Mouse (Mus musculus) MN1 (cell line): ENCODE measurements around the gene Il10ra.
A peak's percentile ranks its signal among the peaks of the same experiment; 100 is the strongest.

Source experiments
- DNase-seq: peaks from one replicate; pipeline ENCODE4 v3.0.0-alpha.2; 2016; ENCODE audit warnings: low spot score

Il10ra gene

DNA sequence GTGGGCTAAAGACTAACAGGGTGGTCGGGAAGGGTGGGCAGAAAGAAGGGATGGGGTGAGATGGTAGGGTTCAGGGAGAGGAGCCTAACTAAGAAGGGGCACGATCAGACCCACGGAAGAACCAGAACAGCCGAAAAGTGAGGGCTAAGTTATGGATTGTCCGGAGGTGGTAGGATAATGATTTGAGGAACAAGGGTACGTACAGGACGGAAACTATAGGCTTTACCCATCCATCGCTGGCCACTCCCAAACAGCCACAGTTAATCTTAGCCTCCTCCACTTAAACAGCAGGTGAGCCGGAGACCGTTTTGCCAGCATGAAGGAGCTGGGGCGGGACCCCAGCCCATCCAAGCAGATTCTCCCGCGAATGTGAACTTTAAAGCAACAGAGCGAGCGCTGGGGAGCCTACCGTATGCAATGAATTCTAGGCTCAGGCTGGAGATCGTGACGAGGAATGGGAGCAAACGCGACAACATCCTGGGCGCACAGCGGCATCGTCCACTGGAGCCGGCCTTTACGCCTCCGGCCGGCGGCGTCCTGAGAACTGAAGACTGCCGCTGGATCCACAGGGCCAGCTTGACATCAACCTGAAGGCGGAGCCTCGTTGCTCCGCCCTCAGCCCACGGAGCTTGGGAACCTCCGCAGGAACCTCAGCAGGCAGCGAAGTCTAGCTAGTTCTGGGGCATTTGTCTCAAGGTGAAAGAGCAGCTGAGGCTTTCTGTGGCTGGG lies at the start of gene Il10ra:
Gene Il10ra, minus strand, starts transcription at position 553 of the 729 bp plus-strand sequence.
- DNase-seq: no peak

DNA sequence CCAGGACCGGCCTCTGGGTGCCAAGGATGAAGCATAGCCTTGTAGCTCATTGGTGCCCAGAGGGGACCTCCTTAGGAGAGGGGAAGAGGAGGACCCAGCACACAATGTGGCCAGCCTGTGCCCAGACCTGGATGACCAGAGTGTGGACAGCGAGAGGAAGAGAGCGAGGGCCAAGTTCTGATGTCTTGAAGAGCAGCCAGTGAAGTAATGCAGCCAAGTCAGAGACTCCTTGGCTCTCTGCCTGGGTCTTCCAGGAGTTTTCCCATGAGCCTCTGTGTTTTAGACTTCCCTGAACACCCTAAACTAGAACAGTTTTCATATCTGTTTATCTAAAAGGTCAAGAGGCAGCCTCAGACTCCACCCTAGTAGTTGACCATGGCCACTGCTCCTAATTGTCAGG lies 48.7 kb upstream of the Il10ra start:
- DNase-seq: no peak

DNA sequence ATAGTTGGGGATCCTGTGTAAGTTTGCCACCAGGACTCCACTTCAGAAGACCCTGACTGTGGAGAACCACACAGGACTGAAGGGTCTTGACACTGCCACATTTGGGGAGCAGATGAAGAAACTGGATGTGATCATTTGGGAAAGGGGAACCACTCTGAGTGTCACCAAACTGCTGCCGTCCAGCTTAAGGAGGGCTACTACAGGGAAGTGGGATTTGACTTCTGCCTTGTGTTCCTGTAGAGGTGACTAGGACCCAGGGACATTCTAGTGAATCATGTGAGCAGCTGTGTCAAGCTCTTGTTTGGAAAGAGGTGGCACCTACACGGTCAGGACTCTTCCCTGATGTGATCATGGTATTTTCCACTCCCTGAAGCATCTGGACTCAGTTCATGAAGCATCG lies 45.0 kb upstream of the Il10ra start:
- DNase-seq: no peak

DNA sequence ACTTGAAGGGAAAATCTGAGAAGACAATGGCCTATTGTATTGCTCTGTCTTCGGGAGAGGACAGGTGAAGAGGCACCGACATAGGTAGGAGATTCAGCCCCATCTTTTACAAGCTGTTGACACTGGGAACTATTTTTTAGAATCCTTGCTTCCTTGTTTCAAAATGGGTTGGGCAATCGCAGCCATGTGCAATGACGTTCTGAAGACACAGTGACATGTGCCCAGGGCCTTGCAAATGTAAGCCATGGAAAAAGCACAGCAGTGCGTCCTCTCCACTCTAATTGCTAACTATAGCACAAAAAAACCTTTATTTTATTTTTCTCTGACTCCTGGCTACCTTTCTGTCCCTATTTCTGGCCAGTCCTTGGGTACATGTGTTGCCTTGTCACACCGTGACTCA lies 42.9 kb upstream of the Il10ra start:
- no peak for DNase-seq

DNA sequence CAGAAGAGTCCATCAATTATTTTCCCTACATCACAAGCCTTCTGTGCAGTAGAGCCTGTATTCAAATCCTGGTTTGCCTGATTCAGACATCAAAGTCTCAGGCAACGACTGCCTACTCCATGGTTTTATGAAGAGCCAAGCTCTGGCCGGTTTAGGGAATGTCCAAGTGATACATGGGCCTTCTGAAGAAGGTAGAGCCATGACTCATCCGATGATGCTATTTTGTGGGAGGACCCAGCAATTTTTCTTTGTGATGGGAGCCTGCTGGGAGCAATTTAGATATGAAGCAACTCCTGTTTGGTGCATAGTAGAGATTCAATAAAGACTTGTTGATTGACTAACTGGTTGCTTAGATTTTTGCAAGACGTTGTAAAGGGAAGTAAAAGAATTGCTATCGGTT lies 39.6 kb upstream of the Il10ra start:
- no peak for DNase-seq

DNA sequence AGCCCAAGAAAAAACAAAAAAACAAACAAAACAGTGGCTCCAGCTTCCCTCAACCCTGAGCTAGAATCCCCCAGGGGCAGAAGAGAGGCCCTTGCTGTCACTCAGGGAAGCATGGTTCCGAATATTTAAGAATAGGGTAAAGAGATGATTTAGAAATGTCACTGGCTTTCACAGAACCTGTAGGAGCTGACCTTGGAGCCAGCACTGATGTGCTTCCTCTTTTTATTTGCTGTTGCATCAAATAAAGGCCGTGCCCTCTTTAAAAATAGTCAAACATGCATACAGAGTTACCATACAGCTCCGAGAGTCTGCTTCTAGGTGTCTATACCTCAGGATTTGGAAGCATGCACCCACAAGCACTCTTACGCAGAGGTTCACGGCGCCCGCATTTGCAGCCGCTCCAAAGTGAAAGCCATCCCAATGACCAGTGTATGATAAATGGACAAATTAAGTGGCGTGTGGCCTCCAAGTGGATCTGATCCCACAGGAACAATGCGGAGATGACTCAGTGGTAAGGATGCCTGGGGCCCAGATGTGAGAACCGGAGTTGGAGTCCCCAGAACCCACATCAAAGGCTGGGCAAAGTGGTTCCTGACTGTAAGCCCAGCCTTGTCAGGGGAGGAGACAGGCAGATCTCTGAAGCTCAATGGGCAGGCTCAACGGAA lies 37.9 kb upstream of the Il10ra start:
- no peak for DNase-seq

DNA sequence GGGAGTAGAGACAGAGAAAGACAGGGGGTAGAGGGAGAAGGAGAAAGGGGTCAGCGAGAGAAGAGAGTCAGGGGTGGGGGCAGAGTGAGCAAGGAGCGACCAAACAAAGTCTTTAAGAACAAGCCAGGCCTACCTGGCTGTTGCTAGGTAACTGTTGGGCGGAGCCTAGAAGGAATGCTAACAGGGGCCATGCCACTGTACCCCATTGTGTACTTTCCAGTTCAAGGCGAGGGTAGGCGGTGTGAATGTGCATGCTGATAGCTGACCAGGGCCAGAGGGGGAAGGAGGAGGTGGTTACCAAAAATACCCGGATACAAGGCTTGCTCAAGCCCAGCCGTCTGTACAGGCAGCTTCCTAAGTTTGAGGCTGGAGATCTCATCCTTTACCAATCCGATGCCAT lies 32.8 kb upstream of the Il10ra start:
- no peak for DNase-seq

DNA sequence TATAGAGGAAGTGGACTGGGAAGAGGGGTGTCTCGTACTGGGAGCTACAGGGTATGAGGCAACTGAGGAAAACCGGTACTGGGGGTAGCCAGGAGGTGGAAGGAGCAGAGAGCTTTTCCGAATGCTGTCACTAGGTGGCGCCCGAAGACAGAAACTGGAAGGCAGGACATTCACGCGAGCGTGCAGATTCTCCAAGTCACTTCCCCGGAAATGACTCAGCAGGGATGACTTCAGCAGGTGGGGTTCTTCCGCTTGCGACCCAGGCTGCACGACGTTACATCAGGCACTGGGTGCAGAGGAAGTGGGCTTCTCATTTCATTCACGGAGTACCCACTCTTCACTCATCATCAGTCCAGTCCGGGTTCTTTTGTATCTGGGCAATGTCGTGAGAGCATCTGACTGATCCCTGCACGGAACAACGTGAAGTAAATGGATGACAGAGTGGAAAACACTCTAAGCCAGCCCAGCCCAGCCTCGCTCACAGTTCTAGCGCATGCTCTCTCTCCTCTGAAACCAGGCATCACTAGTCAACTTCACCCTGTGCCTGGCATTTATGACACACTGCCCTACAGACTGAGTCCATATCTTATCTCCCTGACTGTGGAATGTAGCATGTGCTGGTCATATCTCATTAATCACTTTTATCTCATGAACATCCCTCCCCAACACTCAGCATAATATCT lies 31.6 kb upstream of the Il10ra start:
- DNase-seq: peak; percentile 95

DNA sequence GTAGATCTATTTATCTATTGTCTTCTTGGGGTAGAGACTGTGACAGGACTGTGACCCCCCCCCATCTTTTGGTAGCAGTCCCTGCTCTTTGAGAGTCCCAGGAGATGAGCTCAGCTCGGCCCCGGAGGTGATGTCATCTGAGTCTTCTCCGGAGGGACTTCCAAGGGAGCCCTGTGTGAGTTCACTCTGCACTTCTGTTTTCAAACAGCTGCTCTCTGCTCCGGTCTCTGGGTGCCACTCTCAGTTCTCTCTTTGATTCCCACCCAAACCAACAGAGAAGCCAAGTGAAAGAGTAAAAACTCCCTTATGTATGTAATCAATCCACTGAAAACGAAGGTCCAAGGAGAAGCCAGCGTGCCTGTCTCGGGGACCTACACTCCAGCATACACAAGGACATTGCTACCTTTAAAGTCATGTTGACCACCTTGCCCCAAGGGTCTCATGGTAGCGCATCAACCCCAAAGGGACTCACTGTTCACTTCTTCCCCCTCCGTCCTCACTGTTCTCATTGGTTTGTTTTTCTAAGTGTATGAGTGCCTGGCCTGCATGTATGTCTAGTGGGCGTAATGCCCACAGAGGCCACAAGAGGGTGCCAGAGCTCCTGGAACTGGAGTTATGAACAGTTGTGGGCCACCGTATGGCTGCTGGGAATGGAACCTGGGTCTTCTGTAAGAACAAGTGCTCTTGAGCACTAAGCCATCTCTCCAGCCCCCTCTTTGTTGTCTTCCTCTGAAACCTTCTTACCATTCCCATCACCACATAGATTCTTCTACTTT lies 30.5 kb upstream of the Il10ra start:
- peak; percentile 47 for DNase-seq

DNA sequence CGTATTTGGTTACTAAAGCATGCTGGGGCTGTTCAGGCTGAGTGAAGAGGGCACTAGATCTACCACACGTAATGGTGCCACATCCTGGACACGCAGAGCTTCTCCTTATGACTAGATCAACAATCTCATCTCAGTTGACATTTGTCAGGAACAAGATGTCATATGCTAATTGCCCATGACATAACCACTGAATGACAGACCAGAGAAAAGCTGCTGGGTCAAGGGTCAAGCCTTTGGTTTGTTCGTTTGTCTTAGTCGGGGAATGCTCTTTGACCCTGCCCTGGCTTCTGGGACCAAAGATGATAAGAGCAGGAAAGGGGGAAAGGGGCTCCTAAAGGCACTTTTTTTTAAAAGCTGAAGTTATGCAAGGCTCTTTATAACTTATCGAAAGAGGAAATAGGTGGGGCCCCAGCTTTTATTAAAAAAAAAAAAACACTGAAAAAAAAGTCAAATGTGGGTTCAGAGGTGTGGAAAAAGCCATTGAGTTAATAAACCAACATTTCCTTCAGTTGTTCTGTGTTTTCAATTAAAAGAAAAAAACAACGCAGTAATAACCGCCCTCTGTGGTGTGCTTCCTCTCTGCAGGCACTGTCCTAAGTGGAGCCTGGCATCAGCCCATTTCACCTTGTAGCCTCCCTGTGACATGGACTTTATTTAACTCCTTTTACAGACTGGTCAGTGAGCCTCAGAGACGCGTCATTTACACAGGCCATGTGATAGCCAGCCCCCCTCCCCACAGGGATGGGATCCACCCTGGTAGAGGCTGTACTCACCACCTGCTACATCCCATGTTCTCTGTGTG lies 25.5 kb upstream of the Il10ra start:
- no peak for DNase-seq

DNA sequence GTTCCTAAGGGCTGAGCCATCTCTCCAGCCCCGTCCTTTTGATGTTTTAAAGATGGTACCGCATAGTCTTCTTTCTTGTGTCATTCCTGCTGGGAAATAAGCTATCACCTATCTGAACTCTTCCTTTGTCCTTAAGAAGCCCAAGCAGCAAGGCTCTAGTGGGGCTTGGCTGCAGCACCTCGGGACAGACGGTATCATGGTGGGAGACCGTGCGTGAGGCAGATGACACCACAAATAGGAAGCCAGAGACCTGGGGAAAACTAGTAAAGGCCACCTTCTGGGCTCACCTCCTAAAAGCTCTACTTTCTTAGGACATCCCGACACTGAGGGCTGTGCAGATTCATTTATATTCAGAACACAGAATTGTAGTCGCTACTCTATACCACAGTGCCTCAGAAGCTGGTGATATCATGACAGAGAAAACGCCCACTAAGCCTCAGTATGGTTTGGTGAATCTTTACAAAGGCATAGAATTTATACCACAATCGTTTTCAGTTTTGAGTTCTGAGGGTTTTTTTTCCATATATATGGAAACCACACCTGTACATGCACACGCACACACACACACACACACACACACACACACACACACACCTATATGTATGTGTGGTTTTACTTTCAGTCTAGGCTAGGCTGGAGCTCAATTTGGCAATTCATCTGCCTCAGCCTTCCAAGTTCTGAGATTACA lies 22.7 kb upstream of the Il10ra start:
- no peak for DNase-seq

DNA sequence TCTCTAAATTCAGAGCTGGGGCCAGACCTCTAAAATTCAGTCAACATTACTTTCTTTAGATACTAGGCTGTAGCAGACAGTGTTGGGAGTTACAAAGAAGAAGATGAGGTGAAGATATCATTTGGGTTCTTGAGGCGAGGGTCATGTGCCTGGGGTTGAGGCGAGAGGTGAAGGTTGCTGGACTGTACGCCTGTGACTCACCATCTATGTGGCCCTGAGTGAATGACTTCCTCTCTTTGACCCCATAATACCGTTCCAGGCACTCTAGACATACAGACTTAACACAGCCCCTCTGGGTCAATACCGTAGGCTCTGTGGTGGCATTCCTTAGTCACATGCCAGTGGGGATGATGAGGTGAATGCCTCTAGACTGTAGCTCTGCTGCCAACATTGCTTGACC lies 13.5 kb upstream of the Il10ra start:
- DNase-seq: no peak

DNA sequence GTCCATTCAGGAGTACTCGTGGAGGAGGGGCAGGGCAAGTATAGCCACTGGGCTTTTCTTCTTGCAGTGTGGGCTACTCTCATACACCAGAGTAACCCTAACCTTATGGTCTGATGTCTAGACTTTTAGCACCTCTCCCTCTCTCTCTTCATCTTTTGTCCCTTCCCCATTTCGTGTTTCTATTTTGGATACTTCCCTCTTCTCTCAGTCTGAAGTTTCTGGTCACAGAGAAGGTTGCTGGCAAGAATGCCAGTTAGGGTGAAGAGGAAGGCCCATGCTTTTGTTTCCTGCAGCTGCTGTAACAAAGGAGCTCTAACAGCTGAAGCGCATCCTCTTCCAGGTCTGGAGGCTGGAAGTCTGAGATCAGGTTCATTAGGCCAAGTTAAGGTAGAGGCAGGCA lies 11.9 kb upstream of the Il10ra start:
- DNase-seq: no peak

DNA sequence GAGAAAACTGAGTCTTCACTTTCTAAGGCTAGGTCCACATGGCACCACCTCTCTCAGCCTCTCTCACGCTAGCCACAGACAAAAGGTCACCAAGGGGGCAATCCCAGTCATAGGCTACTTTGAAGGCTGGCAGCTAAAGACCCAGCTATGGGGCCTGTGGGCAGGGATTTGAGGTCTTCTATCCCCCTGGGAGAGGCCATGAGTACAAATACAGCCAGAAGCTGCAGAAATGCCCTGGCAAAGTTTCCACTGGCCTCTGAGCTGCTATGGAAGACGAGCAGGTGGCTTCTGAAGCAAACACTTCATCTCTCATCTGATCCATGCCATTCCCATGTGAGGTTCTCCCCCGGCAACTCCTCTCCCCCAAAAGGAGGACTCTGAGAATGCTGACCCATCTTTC lies 11.1 kb upstream of the Il10ra start:
- DNase-seq: no peak

DNA sequence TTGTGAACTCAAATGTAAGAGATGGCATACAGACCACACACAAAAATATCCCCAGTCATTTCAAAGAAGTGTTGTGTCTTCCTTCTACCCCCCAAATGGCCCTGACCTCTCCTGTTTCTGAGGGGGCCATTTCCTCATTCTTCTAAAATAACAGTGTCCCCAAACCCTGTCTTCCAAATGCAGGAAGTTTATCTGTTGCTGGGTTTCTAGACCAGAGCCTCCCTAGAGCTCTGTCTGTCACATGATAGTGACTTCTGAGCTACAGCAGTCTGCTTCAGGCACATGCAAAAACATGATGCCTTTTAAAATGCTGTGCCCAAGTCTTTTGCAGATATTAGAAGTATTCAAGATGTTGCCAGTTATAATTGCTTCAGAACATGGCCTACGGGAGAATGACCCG lies 5.7 kb upstream of the Il10ra start:
- no peak for DNase-seq

DNA sequence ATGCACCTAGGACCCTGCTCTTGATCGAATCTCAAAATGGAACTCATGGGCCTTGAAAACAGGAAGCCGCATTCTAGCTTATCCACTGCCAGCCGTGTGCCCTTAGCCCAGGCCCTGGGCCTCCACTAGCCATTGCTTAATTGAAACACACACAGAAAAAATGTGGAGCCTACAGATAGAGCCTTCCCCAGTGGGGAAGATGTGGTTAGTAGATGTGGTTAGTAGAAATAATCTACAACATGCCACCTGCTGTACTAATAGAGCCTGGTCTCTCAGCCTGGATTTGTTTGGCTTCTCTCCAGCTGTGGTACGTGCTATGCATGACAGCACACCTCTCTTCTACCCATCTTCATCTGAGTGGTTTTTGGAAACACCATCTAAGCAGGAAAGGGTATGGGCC lies 5.3 kb upstream of the Il10ra start:
- no peak for DNase-seq

DNA sequence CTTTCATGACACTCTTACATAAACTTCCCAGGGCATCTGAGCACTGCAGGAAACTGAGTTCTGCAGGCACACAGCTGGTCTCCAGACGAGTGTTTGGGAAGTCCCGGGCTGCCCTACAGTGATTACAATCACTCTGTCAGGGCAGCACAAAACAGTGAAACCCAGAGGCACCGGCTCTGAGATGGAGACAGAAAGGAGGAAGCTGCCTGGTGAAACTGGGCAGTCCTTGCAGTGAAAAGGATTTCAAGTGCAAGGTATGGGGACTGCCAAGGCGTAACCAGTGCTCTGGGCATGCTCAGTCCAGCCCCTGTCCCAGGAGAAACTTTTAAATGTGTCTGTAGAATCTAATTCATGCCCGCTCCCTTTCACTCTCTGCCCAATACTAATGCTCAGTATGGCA lies 3.3 kb upstream of the Il10ra start:
- DNase-seq: no peak

DNA sequence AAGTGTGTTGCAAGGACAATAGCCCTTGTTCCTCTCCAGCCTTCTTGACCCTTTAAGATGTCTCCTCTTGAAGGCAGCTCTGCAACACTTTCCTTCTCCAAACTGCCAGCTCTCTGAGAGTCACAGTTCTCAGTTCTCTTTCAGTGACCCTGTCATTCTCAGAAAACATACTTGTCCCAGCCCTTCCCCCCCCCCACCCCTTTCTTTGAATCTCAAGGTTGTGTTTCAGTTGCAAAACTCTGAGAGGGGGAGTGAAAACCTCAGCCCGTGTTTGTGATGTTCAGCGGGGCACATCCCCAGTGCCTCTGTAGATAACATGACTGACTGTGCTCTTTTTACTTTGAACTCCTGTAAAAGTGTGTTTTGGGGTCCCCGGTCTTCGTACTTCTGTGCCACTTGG lies 870 bp downstream of the Il10ra start:
- DNase-seq: no peak

DNA sequence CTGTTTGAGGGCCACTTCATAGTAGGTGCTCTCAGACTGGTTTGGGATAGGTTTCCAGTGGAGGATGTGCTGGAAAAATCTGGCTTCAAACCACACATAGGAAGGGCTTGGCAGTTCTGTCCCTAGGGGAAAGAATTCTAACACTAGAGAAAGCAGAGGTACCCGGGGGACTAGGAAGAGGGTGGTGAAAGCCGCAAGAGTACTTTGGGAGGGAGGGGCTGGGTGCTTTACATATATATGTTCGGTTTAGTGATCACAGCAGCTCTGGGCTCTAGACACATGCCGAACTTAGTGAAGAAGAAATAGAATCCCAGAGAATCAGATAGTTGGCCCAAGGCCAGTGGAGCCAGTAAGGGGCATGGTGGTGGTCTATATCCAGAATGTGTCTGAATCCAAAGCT lies 1.9 kb downstream of the Il10ra start:
- DNase-seq: no peak

DNA sequence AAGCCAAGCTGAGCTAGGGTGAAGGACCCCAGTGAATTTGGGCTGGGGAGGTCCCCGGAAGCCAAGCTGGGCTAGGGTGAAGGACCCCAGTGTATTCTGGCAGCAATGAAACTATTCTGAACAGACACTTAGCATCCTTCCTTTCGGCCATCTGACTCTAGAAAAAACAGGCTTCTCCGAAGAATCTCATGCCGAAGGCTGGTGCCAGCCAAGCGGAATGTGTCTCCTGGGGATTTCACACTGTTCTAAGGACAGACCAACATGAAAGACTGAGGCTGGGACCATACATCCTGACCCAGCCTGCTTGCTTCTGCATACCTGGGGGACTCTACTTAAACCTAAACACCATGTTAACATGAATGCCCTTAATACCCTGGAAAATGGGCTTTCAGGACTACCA lies 7.1 kb downstream of the Il10ra start:
- DNase-seq: no peak

DNA sequence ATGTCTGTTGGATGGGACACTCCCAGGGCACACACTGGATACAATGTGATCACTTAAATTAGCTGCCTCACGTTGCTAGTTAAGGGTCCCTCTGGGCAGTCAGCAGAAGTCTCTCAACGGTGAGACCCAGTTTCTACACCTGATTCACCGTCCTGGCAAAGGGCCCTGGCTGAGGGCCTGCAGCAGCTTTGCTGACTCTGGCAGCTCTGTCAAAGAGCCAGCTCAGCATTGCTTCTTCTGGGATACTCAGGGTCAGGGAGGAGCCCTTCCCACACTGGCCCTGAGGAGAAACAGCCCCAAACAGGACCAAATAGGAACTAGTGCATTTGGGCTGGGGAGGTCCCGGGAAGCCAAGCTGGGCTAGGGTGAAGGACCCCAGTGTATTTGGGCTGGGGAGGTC lies 7.5 kb downstream of the Il10ra start:
- no peak for DNase-seq
